Mouse (Mus musculus): ENCODE data around the gene Gm11213. TPM values are rescaled to one million over a fixed set of nuclear protein-coding genes. Genes with fewer than 3 reads are reported as not detected.

Gene Gm11213
- polyA plus RNA-seq (2015; fragmentation: Illumina TruSeq; extraction: RNeasy Lipid Tissue Mini Kit (QIAGEN cat#74804); ENCODE audit: insufficient read depth, low read depth, low replicate concordance) = not detected

DNA sequence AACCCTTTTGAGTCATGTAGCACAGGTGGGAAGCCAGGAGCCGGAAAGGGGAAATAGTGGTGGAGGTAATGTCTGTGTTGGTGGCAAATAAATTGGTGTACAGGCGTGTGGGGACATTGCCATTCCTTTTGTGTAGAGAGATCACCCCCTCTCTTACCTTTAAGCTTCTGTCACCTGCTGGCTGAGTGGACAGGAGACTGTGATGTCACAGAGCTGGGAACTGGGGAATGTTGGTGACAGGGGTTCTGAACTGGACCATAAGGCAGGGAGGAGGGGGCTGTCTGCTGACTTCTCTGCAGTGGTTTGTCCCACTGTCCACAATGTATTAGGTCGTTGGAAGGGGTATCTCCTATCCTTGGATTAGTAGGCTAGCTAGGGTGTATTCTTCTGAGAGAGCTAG lies at the start of gene Gm11213:
Gene Gm11213, minus strand, starts transcription at position 317 of the 400 bp plus-strand sequence.

DNA sequence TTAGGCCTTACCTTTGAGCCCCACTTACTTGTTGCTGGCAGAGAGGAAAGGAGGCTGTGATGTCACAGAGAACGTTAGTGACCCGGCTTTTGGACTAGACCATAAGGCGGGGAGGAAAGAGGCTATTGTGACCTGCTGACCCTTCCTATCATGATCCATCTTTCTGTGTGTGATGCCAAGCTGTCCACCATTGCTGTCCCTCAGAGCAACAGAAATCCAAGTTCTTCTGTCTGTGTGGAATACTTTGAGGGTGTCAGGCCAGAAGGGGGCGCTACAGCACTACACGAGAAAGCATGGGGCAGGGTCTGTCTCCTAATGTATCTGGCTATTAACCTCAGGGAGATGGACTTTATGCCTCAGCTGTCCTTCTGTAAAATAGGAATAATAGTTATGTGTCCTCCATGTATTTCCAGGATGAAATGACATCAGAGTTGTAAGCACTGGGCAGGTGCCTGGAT lies 17.3 kb upstream of the Gm11213 start, which contains the start of gene Tex48:
Gene Tex48, minus strand, starts transcription at position 51 of the 458 bp plus-strand sequence.

GRCm38 (mm10) chr4:63558407-63559081 lies 46.5 kb downstream of the Gm11213 start, which contains the start of gene Tmem268:
Gene Tmem268 (plus strand): TSS chr4:63558781.

Other genes with a start within 250 kb of the Gm11213 start
- not detected for gene Orm3, start 249.1 kb downstream of the Gm11213 start, polyA plus RNA-seq (2015; fragmentation: Illumina TruSeq; extraction: RNeasy Lipid Tissue Mini Kit (QIAGEN cat#74804); ENCODE audit: insufficient read depth, low read depth, low replicate concordance)
- gene Orm2, start 242.8 kb downstream of the Gm11213 start, polyA plus RNA-seq (2015; fragmentation: Illumina TruSeq; extraction: RNeasy Lipid Tissue Mini Kit (QIAGEN cat#74804); ENCODE audit: insufficient read depth, low read depth, low replicate concordance) = not detected
- gene Akna, start 201.9 kb downstream of the Gm11213 start, polyA plus RNA-seq (2015; fragmentation: Illumina TruSeq; extraction: RNeasy Lipid Tissue Mini Kit (QIAGEN cat#74804); ENCODE audit: insufficient read depth, low read depth, low replicate concordance) = 1.4 TPM
- gene Whrn, start 109.3 kb downstream of the Gm11213 start, polyA plus RNA-seq (2015; fragmentation: Illumina TruSeq; extraction: RNeasy Lipid Tissue Mini Kit (QIAGEN cat#74804); ENCODE audit: insufficient read depth, low read depth, low replicate concordance) = 8.1 TPM
- gene Atp6v1g1, start 60.5 kb downstream of the Gm11213 start, polyA plus RNA-seq (2015; fragmentation: Illumina TruSeq; extraction: RNeasy Lipid Tissue Mini Kit (QIAGEN cat#74804); ENCODE audit: insufficient read depth, low read depth, low replicate concordance) = 34.0 TPM
- gene Tmem268, start 46.5 kb downstream of the Gm11213 start, polyA plus RNA-seq (2015; fragmentation: Illumina TruSeq; extraction: RNeasy Lipid Tissue Mini Kit (QIAGEN cat#74804); ENCODE audit: insufficient read depth, low read depth, low replicate concordance) = 3.7 TPM
- gene Tex48, start 17.2 kb upstream of the Gm11213 start, polyA plus RNA-seq (2015; fragmentation: Illumina TruSeq; extraction: RNeasy Lipid Tissue Mini Kit (QIAGEN cat#74804); ENCODE audit: insufficient read depth, low read depth, low replicate concordance) = not detected
- gene Gm11214, start 58.1 kb upstream of the Gm11213 start, polyA plus RNA-seq (2015; fragmentation: Illumina TruSeq; extraction: RNeasy Lipid Tissue Mini Kit (QIAGEN cat#74804); ENCODE audit: insufficient read depth, low read depth, low replicate concordance) = not detected
- gene Tnfsf15, start 139.9 kb upstream of the Gm11213 start, polyA plus RNA-seq (2015; fragmentation: Illumina TruSeq; extraction: RNeasy Lipid Tissue Mini Kit (QIAGEN cat#74804); ENCODE audit: insufficient read depth, low read depth, low replicate concordance) = not detected

Measured in pancreas, adult 10 weeks (tissue).